Mouse (Mus musculus): ENCODE measurements around the gene Hspbap1. TPM values are rescaled to one million over a fixed set of nuclear protein-coding genes. Genes with fewer than 3 reads are reported as not detected.

Hspbap1 gene
- total and polyA plus RNA-seq, 2 experiments from 2014 or later: 6.8 to 8.2 TPM

DNA sequence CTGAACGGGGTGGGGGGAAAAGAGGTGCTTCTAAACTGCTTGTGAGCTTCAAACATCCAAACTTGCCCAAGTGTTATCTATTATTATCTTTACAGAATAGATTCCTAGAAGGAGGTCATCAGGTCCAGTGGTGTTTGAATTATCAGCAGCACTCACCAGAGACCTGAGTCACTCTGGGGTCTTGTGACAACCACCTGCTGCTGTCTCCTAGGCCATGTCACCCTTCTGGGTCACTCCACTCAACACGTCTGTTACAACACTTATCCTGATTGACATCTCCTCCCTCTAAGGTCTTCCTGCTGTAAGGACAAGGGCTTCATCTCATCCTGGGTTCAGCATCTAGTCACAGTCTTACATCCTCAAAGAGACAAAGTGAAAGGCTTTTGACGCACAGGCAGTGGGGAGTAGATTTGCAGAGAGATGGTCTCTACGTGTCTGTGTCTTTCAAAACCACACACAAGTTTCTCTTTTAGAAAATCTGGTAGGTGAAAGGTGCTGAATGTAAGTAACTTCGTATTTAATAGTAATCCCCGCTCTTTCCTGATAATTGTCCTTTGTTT lies 21.9 kb downstream of the Hspbap1 start:
- no peak overlapping the region for H3K9ac ChIP-seq
- H3K4me2 ChIP-seq (ENCODE audit: low read depth): no peak overlapping the region
- H3K27me3 ChIP-seq (ENCODE audit: insufficient read depth, low read length): no peaks in the 10 kb centered on the region
- no peaks in the 10 kb centered on the region for H3K4me1 ChIP-seq (ENCODE audit: insufficient read depth)
- TF ChIP-seq CTCF (IDR thresholded peaks at IDR 0.05; ENCODE audit: low read depth): no peak
- H3K4me3 ChIP-seq (ENCODE audit: low read depth, low read length): no peak overlapping the region
- DNase-seq (no peak), ATAC-seq (no peak)
- H3K36me3 ChIP-seq (ENCODE audit: insufficient read depth): peaks cover 13% of the 10 kb centered on the region
- no peaks in the 10 kb centered on the region for H3K9me3 ChIP-seq (ENCODE audit: low read length)
- WGBS: 78% methylated on average over 6 of the region's 6 CpGs
- H3K27ac ChIP-seq (ENCODE audit: low read depth, low read length): no peak overlapping the region

DNA sequence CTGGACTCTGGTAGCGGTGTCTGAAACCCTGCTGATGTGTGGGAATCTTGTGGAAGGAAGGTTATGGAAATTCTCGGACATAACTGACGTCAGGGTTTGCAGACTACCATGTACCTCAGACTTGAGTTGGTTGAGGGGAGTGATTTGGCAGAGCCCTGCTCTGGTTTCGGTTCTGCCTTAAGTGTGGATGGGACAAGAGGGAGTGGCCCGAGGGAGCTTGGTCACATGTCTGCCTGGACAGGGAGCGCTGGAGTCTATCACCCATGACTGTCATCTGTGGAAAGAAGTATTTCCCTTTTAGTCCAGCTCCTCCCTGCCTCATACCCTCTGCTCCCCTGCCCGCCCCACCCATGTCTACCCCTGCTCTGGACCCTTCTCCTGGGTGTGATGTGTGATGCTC lies 32.0 kb downstream of the Hspbap1 start:
- no peak overlapping the region for H3K27ac ChIP-seq (ENCODE audit: low read depth, low read length)
- H3K27me3 ChIP-seq (ENCODE audit: insufficient read depth, low read length): no peaks in the 10 kb centered on the region
- no peak for ATAC-seq
- no peak for TF ChIP-seq CTCF (IDR thresholded peaks at IDR 0.05; ENCODE audit: low read depth)
- 0 out of 2 replicates have a peak, but pooled peaks cover 5% of the 10 kb centered on the region for H3K9me3 ChIP-seq (ENCODE audit: low read length)
- no peaks in the 10 kb centered on the region for H3K4me1 ChIP-seq (ENCODE audit: insufficient read depth)
- H3K4me3 ChIP-seq (ENCODE audit: low read depth, low read length): no peak overlapping the region
- DNase-seq: no peak
- H3K9ac ChIP-seq: no peak overlapping the region
- H3K4me2 ChIP-seq (ENCODE audit: low read depth): no peak overlapping the region
- WGBS: 94% methylated on average over 7 of the region's 7 CpGs
- 0 out of 2 replicates have a peak, but pooled peaks cover 4% of the 10 kb centered on the region for H3K36me3 ChIP-seq (ENCODE audit: insufficient read depth)

DNA sequence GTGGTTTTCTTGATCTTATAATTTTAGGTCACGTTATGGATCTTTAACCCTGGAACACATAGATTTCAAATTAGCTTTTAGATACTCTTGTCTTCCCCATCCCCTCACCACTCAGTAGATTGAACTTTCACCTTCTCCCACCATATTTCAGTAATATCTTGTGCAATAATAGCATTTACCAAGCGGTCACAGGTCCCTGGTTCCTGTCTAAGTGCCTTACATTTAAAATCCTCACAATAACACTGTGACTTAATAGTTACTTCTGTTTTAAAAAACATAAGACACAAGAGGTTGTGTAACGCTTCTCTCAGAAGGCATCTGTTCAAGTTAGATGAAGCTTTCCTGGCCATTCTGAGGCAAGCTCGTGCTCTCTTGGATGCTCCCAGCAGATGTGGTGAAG lies 33.5 kb downstream of the Hspbap1 start:
- Histone ChIP-seq H3K4me2 (ENCODE audit: low read depth) (no peak overlapping the region), H3K9me3 (ENCODE audit: low read length) (0 out of 2 replicates have a peak, but pooled peaks cover 5% of the 10 kb centered on the region), H3K27ac (ENCODE audit: low read depth, low read length) (no peak overlapping the region), H3K4me3 (ENCODE audit: low read depth, low read length) (no peak overlapping the region), H3K27me3 (ENCODE audit: insufficient read depth, low read length) (no peaks in the 10 kb centered on the region), H3K4me1 (ENCODE audit: insufficient read depth) (no peaks in the 10 kb centered on the region), H3K9ac (no peak overlapping the region), H3K36me3 (ENCODE audit: insufficient read depth) (0 out of 2 replicates have a peak, but pooled peaks cover 4% of the 10 kb centered on the region)
- 94% methylated on average over 4 of the region's 4 CpGs for WGBS
- TF ChIP-seq CTCF (IDR thresholded peaks at IDR 0.05; ENCODE audit: low read depth): no peak
- ATAC-seq (no peak), DNase-seq (no peak)

DNA sequence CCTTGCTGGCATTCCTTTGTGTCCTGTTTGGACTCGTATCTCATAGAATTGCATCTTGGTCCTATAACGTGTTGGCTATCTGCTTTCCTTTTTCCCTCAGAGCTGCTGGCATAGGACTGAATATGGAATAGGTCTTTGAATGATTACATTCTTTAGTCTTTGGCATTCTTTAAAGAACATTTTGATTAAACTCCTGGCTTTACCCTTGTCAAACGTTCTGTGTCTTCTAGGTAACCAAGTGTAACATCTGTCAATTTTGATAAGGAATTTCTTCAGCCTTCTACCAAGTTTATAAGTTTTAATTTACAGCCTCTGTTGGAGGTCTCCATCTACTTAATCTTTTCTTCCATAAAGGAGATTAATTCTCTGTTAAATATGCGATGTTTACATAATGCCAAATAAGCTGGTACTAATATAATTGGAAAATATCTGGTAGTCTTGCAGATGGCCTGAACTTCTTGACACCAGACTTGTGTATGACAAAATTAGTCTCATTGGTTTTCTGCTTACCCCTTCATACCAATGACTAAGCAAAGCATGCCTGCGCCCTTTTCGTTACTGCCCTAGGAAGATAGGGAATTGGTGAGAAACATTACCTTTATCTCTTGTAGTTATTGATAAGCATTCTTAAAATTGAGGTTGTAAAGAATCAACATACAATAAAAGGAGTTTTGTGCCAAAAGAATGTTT lies 36.9 kb downstream of the Hspbap1 start:
- TF ChIP-seq CTCF (IDR thresholded peaks at IDR 0.05; ENCODE audit: low read depth): no peak
- no peak overlapping the region for H3K27ac ChIP-seq (ENCODE audit: low read depth, low read length)
- no peaks in the 10 kb centered on the region for H3K9me3 ChIP-seq (ENCODE audit: low read length)

DNA sequence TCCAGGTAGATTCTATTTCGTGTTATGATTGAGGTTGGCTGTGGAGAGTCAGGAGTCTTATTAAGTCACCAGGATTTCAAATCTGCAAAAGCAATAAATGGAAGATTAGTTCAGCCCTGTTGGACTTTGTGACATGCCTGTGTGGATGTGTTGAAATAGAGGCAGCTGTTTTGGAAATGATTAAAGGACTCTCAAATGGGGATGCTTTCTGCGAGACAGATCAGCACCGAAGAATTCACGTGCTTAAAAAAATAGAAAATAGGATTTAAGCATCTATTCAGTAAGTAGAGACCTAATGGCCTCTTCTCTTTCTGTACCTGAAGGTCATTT lies 37.5 kb downstream of the Hspbap1 start:
- no peak for TF ChIP-seq CTCF (IDR thresholded peaks at IDR 0.05; ENCODE audit: low read depth)
- Histone ChIP-seq H3K36me3 (ENCODE audit: insufficient read depth) (no peaks in the 10 kb centered on the region), H3K27me3 (ENCODE audit: insufficient read depth, low read length) (no peaks in the 10 kb centered on the region), H3K4me2 (ENCODE audit: low read depth) (no peak overlapping the region), H3K9ac (no peak overlapping the region), H3K4me1 (ENCODE audit: insufficient read depth) (no peaks in the 10 kb centered on the region), H3K4me3 (ENCODE audit: low read depth, low read length) (no peak overlapping the region), H3K27ac (ENCODE audit: low read depth, low read length) (no peak overlapping the region), H3K9me3 (ENCODE audit: low read length) (no peaks in the 10 kb centered on the region)
- ATAC-seq: no peak
- 82% methylated on average over 4 of the region's 4 CpGs for WGBS
- DNase-seq: no peak

More for the DNA sequence above, 36.9 kb downstream of the Hspbap1 start:
- Histone ChIP-seq H3K4me3 (ENCODE audit: low read depth, low read length) (no peak overlapping the region), H3K9ac (no peak overlapping the region), H3K4me1 (ENCODE audit: insufficient read depth) (no peaks in the 10 kb centered on the region), H3K4me2 (ENCODE audit: low read depth) (no peak overlapping the region), H3K27me3 (ENCODE audit: insufficient read depth, low read length) (no peaks in the 10 kb centered on the region), H3K36me3 (ENCODE audit: insufficient read depth) (no peaks in the 10 kb centered on the region)
- ATAC-seq (no peak), DNase-seq (no peak)
- 78% methylated on average over 6 of the region's 6 CpGs for WGBS

DNA sequence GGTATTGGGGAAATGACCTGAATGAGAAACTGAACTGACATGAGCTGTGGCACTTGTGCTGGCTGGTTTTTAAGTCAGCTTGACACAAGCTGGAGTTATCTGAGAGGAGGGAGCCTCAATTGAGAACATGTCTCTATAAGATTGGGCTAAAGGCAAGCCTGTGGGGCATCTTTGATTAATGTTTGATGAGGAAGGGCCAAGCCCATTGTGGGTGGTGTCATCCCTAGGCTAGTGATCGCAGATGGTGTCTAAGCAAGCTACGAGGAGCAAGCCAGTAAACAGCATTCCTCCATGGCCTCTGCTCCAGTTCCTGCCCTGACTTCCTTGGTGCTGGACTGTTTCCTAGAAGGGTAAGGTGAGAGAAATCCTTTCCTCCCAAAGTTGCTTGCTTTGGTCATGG lies 38.7 kb downstream of the Hspbap1 start:
- ATAC-seq (no peak), DNase-seq (no peak)
- no peaks in the 10 kb centered on the region for H3K4me1 ChIP-seq (ENCODE audit: insufficient read depth)
- H3K4me3 ChIP-seq (ENCODE audit: low read depth, low read length): no peak overlapping the region
- H3K4me2 ChIP-seq (ENCODE audit: low read depth): no peak overlapping the region
- H3K27ac ChIP-seq (ENCODE audit: low read depth, low read length): no peak overlapping the region
- no peak for TF ChIP-seq CTCF (IDR thresholded peaks at IDR 0.05; ENCODE audit: low read depth)
- H3K27me3 ChIP-seq (ENCODE audit: insufficient read depth, low read length): no peaks in the 10 kb centered on the region
- 97% methylated on average over 2 of the region's 2 CpGs for WGBS
- no peaks in the 10 kb centered on the region for H3K9me3 ChIP-seq (ENCODE audit: low read length)
- H3K36me3 ChIP-seq (ENCODE audit: insufficient read depth): no peaks in the 10 kb centered on the region
- H3K9ac ChIP-seq: no peak overlapping the region

DNA sequence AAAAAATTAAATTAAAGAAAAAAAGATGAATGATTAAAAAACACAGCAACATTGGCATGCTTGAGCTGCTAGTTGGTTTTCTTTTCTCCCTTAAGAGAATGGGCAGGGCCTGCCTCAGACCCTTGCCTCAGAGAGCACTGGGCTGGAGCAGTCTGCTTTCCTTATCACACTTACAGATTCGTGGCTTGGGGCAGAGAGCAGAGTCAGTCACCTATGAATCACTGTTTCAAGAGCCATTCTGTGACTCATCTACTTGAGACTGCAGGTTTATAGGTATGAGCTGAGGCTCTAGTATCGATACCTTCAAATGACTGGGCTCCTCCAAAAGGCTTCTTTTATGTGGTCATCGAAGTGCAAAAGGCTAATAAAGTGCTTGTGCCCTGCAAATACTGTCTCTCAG lies 42.9 kb downstream of the Hspbap1 start:
- Histone ChIP-seq H3K27ac (ENCODE audit: low read depth, low read length) (no peak overlapping the region), H3K4me1 (ENCODE audit: insufficient read depth) (no peaks in the 10 kb centered on the region), H3K27me3 (ENCODE audit: insufficient read depth, low read length) (no peaks in the 10 kb centered on the region), H3K9me3 (ENCODE audit: low read length) (no peaks in the 10 kb centered on the region), H3K9ac (no peak overlapping the region), H3K4me2 (ENCODE audit: low read depth) (no peak overlapping the region), H3K36me3 (ENCODE audit: insufficient read depth) (peaks cover 7% of the 10 kb centered on the region; the same call in 1 of the 2 replicates), H3K4me3 (ENCODE audit: low read depth, low read length) (no peak overlapping the region)
- no peak for TF ChIP-seq CTCF (IDR thresholded peaks at IDR 0.05; ENCODE audit: low read depth)
- ATAC-seq (no peak), DNase-seq (no peak)
- 87% methylated on average over 3 of the region's 3 CpGs for WGBS

All from forebrain, postnatal 0 days (tissue).